Mouse (Mus musculus): ENCODE measurements around the gene Srprb.
A peak's percentile ranks its signal among the peaks of the same experiment; 100 is the strongest.

The Srprb gene

GRCm38 (mm10) chr9:103201561-103202260 is at the start of gene Srprb:
Gene Srprb (minus strand): TSS chr9:103202137.
- DNase-seq, result peak; percentile 95 to 97

DNA sequence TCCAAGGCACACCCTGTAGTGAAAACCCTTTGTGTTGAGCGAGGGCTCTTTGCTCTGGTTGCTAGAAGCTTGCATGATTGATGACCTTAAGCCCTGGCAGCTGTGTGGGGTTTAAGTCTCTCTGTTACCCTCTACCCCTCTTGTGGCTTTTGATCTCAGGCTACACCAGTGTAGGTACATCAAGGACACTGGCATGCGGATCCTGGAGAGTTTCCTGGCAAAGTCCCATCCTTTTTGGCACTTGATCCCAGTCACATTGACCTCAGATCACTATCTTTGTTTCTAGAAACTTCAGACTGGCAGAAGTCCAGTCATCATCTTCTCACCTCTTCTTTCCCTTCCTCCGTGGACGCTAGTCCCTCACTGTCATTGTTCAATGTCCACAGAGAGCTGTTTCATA is 46.7 kb upstream of the Srprb start:
- no peak for DNase-seq

GRCm38 (mm10) chr9:103246526-103247168 is 44.7 kb upstream of the Srprb start:
- no peak for DNase-seq

DNA sequence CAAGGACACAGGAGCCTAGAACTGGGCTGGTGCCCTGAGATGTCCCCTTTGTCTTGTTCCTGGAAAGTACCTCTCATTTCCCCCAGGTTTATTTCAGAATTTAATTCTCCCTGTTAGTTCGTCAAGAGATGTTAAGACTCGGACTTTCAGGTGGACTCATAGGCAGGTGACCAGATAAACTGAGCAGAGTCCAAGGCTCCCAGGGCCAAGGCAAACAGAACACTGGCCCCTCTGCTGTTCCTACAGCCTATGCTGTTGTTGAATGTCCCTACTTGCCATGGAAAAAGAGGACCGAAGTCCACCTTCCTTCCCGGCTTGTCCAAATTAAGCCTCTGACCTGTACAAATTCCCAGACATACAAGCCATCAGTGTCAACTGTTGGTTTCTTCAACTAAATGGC is 41.7 kb upstream of the Srprb start:
- no peak for DNase-seq

GRCm38 (mm10) chr9:103241206-103241605 is 39.3 kb upstream of the Srprb start:
- no peak for DNase-seq

DNA sequence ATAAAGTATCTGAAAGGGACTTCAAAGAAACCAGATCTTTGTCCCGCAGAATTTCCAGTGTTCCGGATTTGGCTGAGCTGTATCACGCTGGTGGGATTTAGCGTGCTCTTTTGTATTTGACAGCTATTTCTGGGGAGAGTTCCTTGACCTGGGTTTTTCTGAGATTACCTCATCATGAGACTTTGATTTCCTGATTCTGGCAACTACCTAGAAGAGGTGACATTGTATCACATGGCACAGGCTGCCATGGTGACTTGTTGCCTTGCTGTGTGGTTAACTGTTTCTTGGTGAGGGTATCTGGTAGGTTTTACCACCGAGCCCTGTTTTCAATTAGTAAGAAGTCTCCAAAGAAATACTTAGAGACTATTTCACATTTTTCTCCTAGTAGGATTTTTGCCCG is 37.5 kb upstream of the Srprb start:
- no peak for DNase-seq

- DNase-seq, result no peak
Measured at GRCm38 (mm10) chr9:103234565-103235165, 32.7 kb upstream of the Srprb start.

GRCm38 (mm10) chr9:103234059-103234458 is 32.1 kb upstream of the Srprb start:
- no peak for DNase-seq

DNA sequence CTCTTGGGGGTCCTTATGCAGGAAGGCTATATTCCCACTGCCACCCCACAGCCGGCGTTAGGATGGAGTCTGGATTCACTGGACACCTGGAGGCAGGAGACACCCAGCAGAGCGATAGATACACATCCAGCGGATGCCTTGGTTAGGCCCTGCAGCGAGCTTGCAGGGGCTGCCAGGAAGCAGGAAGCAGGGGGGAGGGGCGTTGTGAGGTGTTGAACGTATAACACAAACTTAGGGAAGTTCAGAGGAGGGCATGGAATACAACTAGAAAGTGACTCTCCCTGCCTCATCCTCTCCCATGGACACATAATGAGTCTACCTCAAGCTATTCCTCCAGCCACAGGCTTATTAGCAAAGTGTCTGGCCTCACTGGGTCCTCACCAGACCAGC is 31.1 kb upstream of the Srprb start:
- no peak for DNase-seq

- no peak for DNase-seq
Measured at GRCm38 (mm10) chr9:103232232-103233005, 30.5 kb upstream of the Srprb start.

- peak; percentile 44 to 49 for DNase-seq
Measured at GRCm38 (mm10) chr9:103230151-103230951, 28.4 kb upstream of the Srprb start, which contains the start of the genes Gm20425 and Trf. Gene Gm20425 (minus strand): TSS chr9:103230307. Gene Trf (minus strand): TSS chr9:103230444.

GRCm38 (mm10) chr9:103229037-103229867 is 27.3 kb upstream of the Srprb start:
- no peak for DNase-seq

GRCm38 (mm10) chr9:103228370-103229003 is 26.6 kb upstream of the Srprb start:
- no peak for DNase-seq

- no peak for DNase-seq
Measured at GRCm38 (mm10) chr9:103227760-103228159, 25.8 kb upstream of the Srprb start.

GRCm38 (mm10) chr9:103226806-103227205 is 24.9 kb upstream of the Srprb start:
- DNase-seq, result peak in 1 of 2 experiments; percentile 45

DNA sequence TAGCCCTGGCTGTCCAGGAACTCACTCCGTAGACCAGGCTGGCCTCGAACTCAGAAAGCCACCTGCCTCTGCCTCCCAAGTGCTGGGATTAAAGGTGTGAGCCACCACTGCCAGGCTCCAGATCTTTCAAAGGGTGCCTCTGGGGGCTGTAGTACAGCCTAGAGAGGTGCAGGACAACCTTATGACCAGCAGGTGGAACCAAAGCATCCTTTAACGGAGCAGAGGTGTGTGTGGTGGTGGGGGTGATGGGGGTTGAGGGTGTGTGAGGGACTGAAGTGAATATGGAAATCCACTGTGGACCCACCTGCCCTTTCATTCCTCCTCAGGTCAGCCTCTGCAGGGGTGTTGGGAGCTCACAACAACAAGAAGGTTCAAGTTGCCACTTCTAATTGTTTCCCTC is 23.5 kb upstream of the Srprb start:
- peak in 1 of 2 experiments; percentile 43 for DNase-seq

GRCm38 (mm10) chr9:103224721-103225120 is 22.8 kb upstream of the Srprb start:
- no peak for DNase-seq

- no peak for DNase-seq
Measured at GRCm38 (mm10) chr9:103214281-103214680, 12.3 kb upstream of the Srprb start.

GRCm38 (mm10) chr9:103213631-103214030 is 11.7 kb upstream of the Srprb start:
- DNase-seq, result no peak

GRCm38 (mm10) chr9:103212654-103213420 is 10.9 kb upstream of the Srprb start:
- DNase-seq, result no peak

Data from cerebellum, postnatal 14 days (tissue).